19 mouse cellular contexts compared by ENCODE assay signal in genomic region chr17:11315675-11316074, GRCm38 (mm10).
DNase-seq lines count a peak whose midpoint lies in the region; ATAC-seq and TF ChIP-seq lines count a peak whose summit lies in the region.
"Had no signal": no experiment of that assay in that cellular context is flagged by ENCODE, and none has a peak within 500 bp of the region (broad histone marks: within the 10 kb centered on the region; RNA-seq: fewer than 3 reads in every experiment).

No protein-coding gene starts in this region.

- intact Hi-C loops in left cerebral cortex, postnatal 4 days (cut with DNase I) = no loop called here

- no peak for TF ChIP-seq POLR2A in cerebellum, adult 2 months (IDR thresholded peaks at IDR 0.05; ENCODE audit: borderline replicate concordance, insufficient read depth, low read length)

- H3K4me3 ChIP-seq in cerebellum, adult 2 months (replicated peaks; ENCODE audit: insufficient read depth, low read depth, low read length) = no peak overlapping the region
- H3K4me3 ChIP-seq in intestine, embryonic 16.5 days (ENCODE audit: low read length) = no peak overlapping the region
- H3K4me3 ChIP-seq in hindbrain, embryonic 12.5 days = no peak overlapping the region
- H3K4me3 ChIP-seq: embryonic facial prominence, embryonic 12.5 days; hindbrain, embryonic 13.5 days had no signal

- peaks cover 6% of the 10 kb centered on the region; the same call in 1 of the 2 replicates for H3K4me1 ChIP-seq in cerebellum, adult 2 months (ENCODE audit: control insufficient read depth, insufficient read depth, low read length)
- no peaks in the 10 kb centered on the region for H3K4me1 ChIP-seq in intestine, embryonic 16.5 days (ENCODE audit: control insufficient read depth, insufficient read depth, low read length)
- 0 out of 2 replicates have a peak, but pooled peaks cover 1% of the 10 kb centered on the region for H3K4me1 ChIP-seq in hindbrain, embryonic 12.5 days
- H3K4me1 ChIP-seq: embryonic facial prominence, embryonic 12.5 days had no signal

- H3K36me3 ChIP-seq in intestine, embryonic 16.5 days (ENCODE audit: control insufficient read depth, insufficient read depth, low read length) = no peaks in the 10 kb centered on the region
- no peaks in the 10 kb centered on the region for H3K36me3 ChIP-seq in hindbrain, embryonic 12.5 days
- H3K36me3 ChIP-seq: embryonic facial prominence, embryonic 12.5 days; hindbrain, embryonic 13.5 days had no signal

- H3K9ac ChIP-seq in intestine, embryonic 16.5 days (ENCODE audit: low read depth, low read length) = no peak overlapping the region
- no peak overlapping the region for H3K9ac ChIP-seq in hindbrain, embryonic 12.5 days
- H3K9ac ChIP-seq: embryonic facial prominence, embryonic 12.5 days; hindbrain, embryonic 13.5 days had no signal

- no peak overlapping the region for H3K27ac ChIP-seq in cerebellum, adult 2 months (ENCODE audit: insufficient read depth, low read length)
- H3K27ac ChIP-seq in intestine, embryonic 16.5 days (ENCODE audit: low read length) = no peak overlapping the region
- no peak overlapping the region for H3K27ac ChIP-seq in hindbrain, embryonic 12.5 days
- H3K27ac ChIP-seq: embryonic facial prominence, embryonic 12.5 days; hindbrain, embryonic 13.5 days; hindbrain, postnatal 0 days had no signal

- no peak overlapping the region for H3K4me2 ChIP-seq in intestine, embryonic 16.5 days (ENCODE audit: low read depth, low read length)
- no peak overlapping the region for H3K4me2 ChIP-seq in hindbrain, embryonic 12.5 days (replicated peaks)
- H3K4me2 ChIP-seq: embryonic facial prominence, embryonic 12.5 days; hindbrain, embryonic 13.5 days had no signal

- no peak for TF ChIP-seq CTCF in cerebellum, adult 2 months (IDR thresholded peaks at IDR 0.05; ENCODE audit: borderline replicate concordance, insufficient read depth, low read depth, low read length)

- peak; percentile 45 for DNase-seq in left cerebral cortex, postnatal 4 days
- DNase-seq in left cerebral cortex, adult 9 months (ENCODE audit: low spot score in 2 of 2) = no peak
- peak; percentile 83 to 89 for DNase-seq in cerebellum, adult 2 months
- peak; percentile 81 to 88 for DNase-seq in cerebellum, postnatal 10 days
- no peak for DNase-seq in neural tube, embryonic 10.5 days (ENCODE audit: extremely low spot score, low spot score)
- DNase-seq: adrenal gland, postnatal 25 days; gastrocnemius, postnatal 14 days; heart, postnatal 10 days; heart, postnatal 4 days; kidney, adult 18-20 months had no signal

- no peaks in the 10 kb centered on the region for H3K9me3 ChIP-seq in intestine, embryonic 16.5 days (ENCODE audit: control insufficient read depth, low read length)
- H3K9me3 ChIP-seq in hindbrain, embryonic 12.5 days (replicated peaks) = no peaks in the 10 kb centered on the region
- H3K9me3 ChIP-seq: embryonic facial prominence, embryonic 12.5 days; hindbrain, embryonic 13.5 days had no signal

- 12% methylated on average over 4 of the region's 4 CpGs for WGBS in cerebellum, adult 2 months
- WGBS in intestine, embryonic 16.5 days = 95% methylated on average over 4 of the region's 4 CpGs
- WGBS in hindbrain, embryonic 12.5 days = 86% methylated on average over 4 of the region's 4 CpGs

- ATAC-seq in intestine, embryonic 16.5 days = no peak
- no peak for ATAC-seq in hindbrain, embryonic 12.5 days (ENCODE audit: low FRiP score)
- ATAC-seq: activated CD4-positive, CD25-positive, alpha-beta regulatory T cell, adult 4 months; forebrain, embryonic 16.5 days; hindbrain, postnatal 0 days; Patski had no signal

- H3K27me3 ChIP-seq in cerebellum, adult 2 months (ENCODE audit: control insufficient read depth, insufficient read depth, low read length) = no peaks in the 10 kb centered on the region
- H3K27me3 ChIP-seq in intestine, embryonic 16.5 days (replicated peaks; ENCODE audit: control insufficient read depth, insufficient read depth, low read length) = no peaks in the 10 kb centered on the region
- no peaks in the 10 kb centered on the region for H3K27me3 ChIP-seq in hindbrain, embryonic 12.5 days
- H3K27me3 ChIP-seq: CH12.LX; embryonic facial prominence, embryonic 12.5 days; hindbrain, embryonic 13.5 days; Patski had no signal

Comparison
In these comparisons a context has a peak if more than half of its experiments do, and no peak if none do; other contexts are left out.
1. DNase-seq: peak in left cerebral cortex, postnatal 4 days (single experiment), cerebellum, adult 2 months (2 of 2) and cerebellum, postnatal 10 days (2 of 2); none in left cerebral cortex, adult 9 months (0 of 2) and neural tube, embryonic 10.5 days (single experiment).